Mouse (Mus musculus) stomach, postnatal 0 days (tissue): ENCODE data around the gene Mapk8. TPM values are rescaled to one million over a fixed set of nuclear protein-coding genes. Genes with fewer than 3 reads are reported as not detected.

Source experiments
- ATAC-seq: fragments of 200-750 bp; cut with Nextera tagmentation; 2 replicates; pipeline ENCODE4 v1.8.0; 2017; ENCODE audit not compliant: low FRiP score, low TSS enrichment
- DNase-seq: peaks from one replicate; pipeline ENCODE4 v3.0.0-alpha.2; 2016; ENCODE audit warnings: low spot score
- H3K27ac ChIP-seq: fragments of 300-500 bp; sonication (generic); replicated peaks from 2 replicates; pipeline ENCODE4 v1.5.1; 2014; ENCODE audit warnings: mild to moderate bottlenecking, control low read depth
- H3K27me3 ChIP-seq: fragments of 300-500 bp; sonication (generic); 2 replicates; pipeline ENCODE4 v1.6.1; 2014; ENCODE audit warnings: low read length; ENCODE audit not compliant: control insufficient read depth, insufficient read depth
- H3K36me3 ChIP-seq: fragments of 300-500 bp; sonication (generic); 2 replicates; pipeline ENCODE4 v1.6.1; 2014; ENCODE audit warnings: low read length, mixed read lengths; ENCODE audit not compliant: control insufficient read depth, insufficient read depth
- H3K4me1 ChIP-seq: fragments of 300-500 bp; sonication (generic); replicated peaks from 2 replicates; pipeline ENCODE4 v1.6.1; 2014; ENCODE audit warnings: antibody characterized with exemption; ENCODE audit not compliant: control insufficient read depth, insufficient read depth
- H3K4me2 ChIP-seq: fragments of 300-500 bp; sonication (generic); replicated peaks from 2 replicates; pipeline ENCODE4 v1.6.1; 2014; ENCODE audit warnings: low read depth, mild to moderate bottlenecking, control low read depth, moderate library complexity
- H3K4me3 ChIP-seq: fragments of 300-500 bp; sonication (generic); 2 replicates; pipeline ENCODE4 v1.5.1; 2014; ENCODE audit warnings: low read depth, low read length, control low read depth
- H3K9ac ChIP-seq: fragments of 300-500 bp; sonication (generic); 2 replicates; pipeline ENCODE4 v1.6.1; 2014; ENCODE audit warnings: mild to moderate bottlenecking, low read length, control low read depth, mixed read lengths
- H3K9me3 ChIP-seq: fragments of 300-500 bp; sonication (generic); 2 replicates; pipeline ENCODE4 v1.6.1; 2016; ENCODE audit warnings: low read length; ENCODE audit not compliant: control insufficient read depth
- CTCF ChIP-seq: IDR thresholded peaks from 2 replicates; pipeline ENCODE4 v1.5.1; 2016; ENCODE audit warnings: antibody characterized with exemption, low read depth, mild to moderate bottlenecking, moderate library complexity
- EP300 ChIP-seq: optimal IDR thresholded peaks from 2 replicates; pipeline ENCODE3; 2016; ENCODE audit warnings: antibody characterized with exemption
- WGBS: fragments of 180-500 bp; shearing (Covaris S2); extraction: QIAGEN DNeasy Blood & Tissue Kit; methylation state at CpG from one replicate; pipeline ENCODE4 v1.1.7; 2014; 5-methylcytosine and 5-hydroxymethylcytosine counted together
- polyA plus RNA-seq: library from polyadenylated mRNA; unstranded; fragments of >200 nt; fragmentation: Nextera tagmentation; extraction: Ambion mirVana; gene quantifications from 2 replicates; pipeline ENCODE4 v1.2.1, GENCODE M21; 2015

The Mapk8 gene
- polyA plus RNA-seq, 1 experiment from 2014 or later: 7.7 TPM

DNA sequence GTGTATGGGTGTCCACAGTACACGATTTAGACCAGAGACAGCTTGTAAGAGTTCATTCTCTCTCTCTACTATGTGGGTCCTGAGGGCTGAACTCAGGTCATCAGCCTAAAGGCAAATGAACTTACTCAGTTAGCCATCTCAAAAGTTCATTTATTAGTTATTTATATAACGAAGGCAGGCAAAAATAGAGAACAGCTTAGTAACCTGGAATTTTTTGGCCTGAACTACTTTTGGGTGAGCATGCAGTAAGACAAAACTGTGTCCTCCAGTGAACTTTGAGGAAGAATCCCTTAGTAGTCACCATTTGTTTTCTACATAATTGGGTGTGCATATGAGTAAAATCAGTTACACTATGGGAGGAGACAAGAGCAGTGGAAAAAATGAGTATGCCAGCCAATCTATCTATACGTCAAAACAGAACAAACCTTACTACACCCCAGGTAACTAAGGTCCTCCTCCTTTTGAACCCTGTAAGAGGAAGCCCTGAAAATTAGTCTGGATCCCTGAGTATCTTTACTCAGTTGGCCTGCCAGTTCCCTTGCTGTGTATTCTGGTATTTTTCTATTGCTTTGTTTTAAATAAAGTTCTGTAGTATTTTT, 28.5 kb downstream of the Mapk8 start:
- H3K4me1 ChIP-seq: no peaks in the 10 kb centered on the region

DNA sequence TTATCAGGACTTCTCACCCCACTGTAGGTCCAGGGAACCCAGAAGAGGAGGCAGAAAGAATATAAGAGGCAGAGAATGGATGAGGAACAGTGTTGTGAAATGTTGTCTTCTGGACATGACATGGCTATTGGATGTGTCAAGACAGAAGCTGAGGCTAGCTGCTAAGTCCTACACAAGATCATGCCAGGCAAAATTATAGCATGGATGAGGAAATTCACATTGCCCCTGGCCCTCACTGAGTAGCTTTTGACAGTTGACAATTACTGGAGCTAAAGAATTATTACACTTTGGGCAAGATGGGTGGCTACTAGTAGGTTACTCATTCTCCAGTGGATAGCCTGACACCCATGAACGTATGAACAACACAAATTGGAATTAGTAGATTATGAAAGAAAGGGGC, 31.2 kb downstream of the Mapk8 start:
- Histone ChIP-seq H3K27ac (no peak overlapping the region), H3K4me3 (no peak overlapping the region), H3K27me3 (no peaks in the 10 kb centered on the region), H3K36me3 (no peaks in the 10 kb centered on the region), H3K9me3 (no peaks in the 10 kb centered on the region), H3K9ac (no peak overlapping the region), H3K4me1 (no peaks in the 10 kb centered on the region), H3K4me2 (no peak overlapping the region)
- DNase-seq: no peak
- 83% methylated on average over 1 of the region's 1 CpGs for WGBS
- ATAC-seq: no peak
- TF ChIP-seq CTCF (no peak), EP300 (no peak)

More for the DNA sequence above, 28.5 kb downstream of the Mapk8 start:
- Histone ChIP-seq H3K9ac (no peak overlapping the region), H3K27ac (no peak overlapping the region), H3K27me3 (no peaks in the 10 kb centered on the region), H3K4me3 (no peak overlapping the region), H3K36me3 (no peaks in the 10 kb centered on the region), H3K4me2 (no peak overlapping the region), H3K9me3 (no peaks in the 10 kb centered on the region)
- DNase-seq (no peak), ATAC-seq (no peak)
- 84% methylated on average over 3 of the region's 3 CpGs for WGBS
- TF ChIP-seq EP300 (no peak), CTCF (no peak)

DNA sequence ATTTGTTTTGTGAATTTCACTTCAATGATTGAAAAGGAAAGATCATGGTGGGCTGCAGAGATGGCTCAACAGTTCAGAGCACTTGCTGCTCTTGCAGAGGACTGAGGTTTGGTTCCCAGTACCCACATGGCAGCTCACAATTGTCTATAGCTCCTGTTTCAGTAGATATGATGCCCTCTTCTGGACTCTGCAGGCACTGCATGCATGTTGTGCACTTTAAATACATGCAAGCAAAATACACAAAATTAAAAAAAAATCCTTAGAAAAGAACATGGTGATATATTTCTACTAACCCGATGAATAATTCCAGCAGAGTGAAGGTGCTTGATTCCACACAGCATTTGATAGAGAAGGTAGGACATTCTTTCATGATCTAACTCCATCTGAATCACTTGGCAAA, 44.6 kb downstream of the Mapk8 start:
- Histone ChIP-seq H3K36me3 (no peaks in the 10 kb centered on the region), H3K9ac (no peak overlapping the region), H3K4me2 (no peak overlapping the region), H3K27me3 (no peaks in the 10 kb centered on the region), H3K4me1 (no peaks in the 10 kb centered on the region), H3K4me3 (no peak overlapping the region), H3K9me3 (no peaks in the 10 kb centered on the region), H3K27ac (no peak overlapping the region)
- DNase-seq (no peak), ATAC-seq (no peak)
- TF ChIP-seq CTCF (peak; percentile 50), EP300 (no peak)
- 94% methylated on average over 1 of the region's 1 CpGs for WGBS

DNA sequence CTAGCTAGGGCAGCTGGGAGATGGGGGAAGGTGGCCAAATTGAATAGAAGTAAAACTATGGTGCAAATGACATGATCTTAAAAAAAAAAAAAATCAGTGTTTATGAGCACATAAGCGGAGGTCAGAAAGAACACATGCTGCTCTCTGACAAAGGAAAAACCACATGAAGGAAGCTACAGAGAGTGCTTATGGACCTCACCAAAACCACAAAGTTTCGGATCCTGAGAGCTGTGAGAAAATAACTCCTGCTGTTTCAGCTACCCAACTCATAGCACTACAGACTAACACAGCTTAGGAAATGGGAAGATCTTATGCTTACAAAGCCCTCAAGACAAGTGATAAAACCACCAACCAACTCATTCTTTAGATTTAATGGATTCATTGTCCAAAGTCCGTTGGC, 46.9 kb downstream of the Mapk8 start:
- no peak overlapping the region for H3K27ac ChIP-seq
- DNase-seq (no peak), ATAC-seq (no peak)
- 84% methylated on average over 3 of the region's 3 CpGs for WGBS
- no peaks in the 10 kb centered on the region for H3K36me3 ChIP-seq
- H3K4me2 ChIP-seq: no peak overlapping the region
- TF ChIP-seq CTCF (no peak), EP300 (no peak)
- H3K27me3 ChIP-seq: no peaks in the 10 kb centered on the region
- no peak overlapping the region for H3K9ac ChIP-seq
- no peaks in the 10 kb centered on the region for H3K4me1 ChIP-seq
- H3K9me3 ChIP-seq: no peaks in the 10 kb centered on the region
- no peak overlapping the region for H3K4me3 ChIP-seq

DNA sequence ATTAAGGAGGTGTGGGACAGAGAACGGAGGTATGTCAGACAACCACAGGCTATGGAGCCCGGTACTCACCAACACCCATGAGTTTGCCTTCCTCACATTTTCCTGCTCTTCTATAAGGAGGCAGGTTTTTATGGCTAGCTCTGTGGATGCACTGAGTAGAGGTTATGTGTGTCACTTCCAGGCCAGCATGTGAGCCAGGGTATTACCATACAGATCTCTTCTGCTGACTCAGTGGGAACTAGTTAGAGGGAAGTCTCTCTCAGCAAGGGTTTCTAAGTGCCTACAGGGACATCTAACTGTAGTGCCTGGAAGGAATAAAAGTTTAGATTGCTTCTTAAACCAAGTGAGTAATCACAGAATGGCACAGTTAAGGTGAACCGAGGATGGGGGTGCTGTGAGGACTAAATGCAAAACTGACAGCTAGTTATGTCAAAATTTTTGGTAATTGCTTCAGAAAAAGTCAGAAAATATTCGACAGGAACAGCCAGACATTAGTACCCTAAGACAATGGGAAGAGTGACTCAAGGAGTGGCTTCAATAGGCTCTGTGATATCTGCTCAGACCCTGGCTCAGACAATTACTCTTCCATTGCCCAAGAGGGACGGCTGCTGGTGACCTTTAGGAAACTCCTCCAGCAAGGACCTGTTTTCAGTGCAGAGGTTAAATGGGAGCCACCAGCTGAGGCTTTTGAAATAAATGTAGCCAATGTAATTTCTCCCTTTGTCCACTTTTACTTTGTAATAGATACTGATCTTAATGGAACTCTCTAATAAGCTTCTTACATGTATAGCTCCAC, 48.7 kb downstream of the Mapk8 start:
- no peak overlapping the region for H3K4me3 ChIP-seq
- H3K27ac ChIP-seq: no peak overlapping the region
- no peak for ATAC-seq
- no peak for DNase-seq
- H3K4me1 ChIP-seq: no peaks in the 10 kb centered on the region
- H3K4me2 ChIP-seq: no peak overlapping the region
- H3K27me3 ChIP-seq: no peaks in the 10 kb centered on the region
- no peak for TF ChIP-seq EP300
- no peak for TF ChIP-seq CTCF
- no peaks in the 10 kb centered on the region for H3K36me3 ChIP-seq
- WGBS: 76% methylated on average over 5 of the region's 5 CpGs
- H3K9ac ChIP-seq: no peak overlapping the region
- H3K9me3 ChIP-seq: no peaks in the 10 kb centered on the region

DNA sequence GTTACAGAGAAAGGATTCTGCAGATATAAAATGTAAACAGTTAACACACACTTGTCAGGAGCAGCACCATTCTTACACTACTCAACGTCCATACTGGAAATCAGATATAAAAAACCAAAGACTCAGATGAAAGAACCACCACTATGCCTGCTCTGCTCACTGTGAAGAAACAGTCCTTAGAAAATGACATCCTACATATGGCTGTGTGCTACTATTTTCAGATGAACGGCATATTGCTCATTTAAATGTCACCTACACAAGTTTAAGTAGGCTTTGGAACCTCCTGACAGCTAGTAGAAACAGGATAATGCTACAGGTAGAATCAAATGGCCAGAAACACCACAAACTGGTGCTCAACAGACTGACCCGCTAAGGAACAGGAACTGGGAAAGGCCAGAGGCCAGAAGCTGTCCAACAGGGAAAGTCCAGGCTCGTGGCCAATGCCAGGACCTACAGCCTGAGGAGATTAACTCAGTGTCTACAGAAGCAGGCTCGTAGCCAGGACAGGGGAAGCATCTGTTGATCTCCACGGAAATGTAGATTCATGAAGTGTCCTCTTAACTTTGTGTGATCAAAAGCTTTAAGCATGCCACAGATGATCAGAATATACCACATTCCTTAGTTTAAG, 66.0 kb downstream of the Mapk8 start:
- no peaks in the 10 kb centered on the region for H3K4me1 ChIP-seq
- no peak overlapping the region for H3K9ac ChIP-seq
- H3K36me3 ChIP-seq: 0 out of 2 replicates have a peak, but pooled peaks cover 2% of the 10 kb centered on the region
- H3K4me2 ChIP-seq: no peak overlapping the region
- ATAC-seq (no peak), DNase-seq (no peak)
- no peak for TF ChIP-seq EP300
- TF ChIP-seq CTCF: no peak
- H3K9me3 ChIP-seq: no peaks in the 10 kb centered on the region
- no peaks in the 10 kb centered on the region for H3K27me3 ChIP-seq
- no peak overlapping the region for H3K27ac ChIP-seq
- WGBS: 70% methylated on average over 6 of the region's 6 CpGs
- H3K4me3 ChIP-seq: no peak overlapping the region
